Mouse (Mus musculus) skeletal muscle tissue, adult 2 months (tissue): ENCODE data around the gene Ccdc96.

Experiments
- DNase-seq: peaks from one replicate; pipeline ENCODE4 v3.0.0-alpha.2; 2012; ENCODE audit warnings: low read depth, low spot score

Gene Ccdc96

GRCm38 (mm10) chr5:36484171-36484990 lies at the start of gene Ccdc96, which contains the start of gene Tada2b:
Gene Ccdc96, plus strand, starts transcription at chr5:36484588.
Gene Tada2b, minus strand, starts transcription at chr5:36484285.
- DNase-seq: peak; percentile 99

GRCm38 (mm10) chr5:36436858-36437257 lies 47.5 kb upstream of the Ccdc96 start:
- DNase-seq: peak; percentile 9

- no peak for DNase-seq
Observed at GRCm38 (mm10) chr5:36440741-36441140, 43.6 kb upstream of the Ccdc96 start.

- DNase-seq: no peak
Observed at GRCm38 (mm10) chr5:36444611-36445010, 39.8 kb upstream of the Ccdc96 start.

GRCm38 (mm10) chr5:36445028-36445427 lies 39.4 kb upstream of the Ccdc96 start:
- no peak for DNase-seq

GRCm38 (mm10) chr5:36446166-36446890 lies 38.1 kb upstream of the Ccdc96 start:
- no peak for DNase-seq

- DNase-seq: no peak
Observed at GRCm38 (mm10) chr5:36447872-36448271, 36.5 kb upstream of the Ccdc96 start.

GRCm38 (mm10) chr5:36449710-36450358 lies 34.6 kb upstream of the Ccdc96 start:
- no peak for DNase-seq

- DNase-seq: no peak
Observed at GRCm38 (mm10) chr5:36451119-36451518, 33.3 kb upstream of the Ccdc96 start.

- no peak for DNase-seq
Observed at GRCm38 (mm10) chr5:36451872-36452389, 32.5 kb upstream of the Ccdc96 start.

- no peak for DNase-seq
Observed at GRCm38 (mm10) chr5:36452821-36453220, 31.6 kb upstream of the Ccdc96 start.

- DNase-seq: no peak
Observed at GRCm38 (mm10) chr5:36457706-36458105, 26.7 kb upstream of the Ccdc96 start.

GRCm38 (mm10) chr5:36458926-36459325 lies 25.5 kb upstream of the Ccdc96 start:
- no peak for DNase-seq

- no peak for DNase-seq
Observed at GRCm38 (mm10) chr5:36460712-36461111, 23.7 kb upstream of the Ccdc96 start.

GRCm38 (mm10) chr5:36461231-36461630 lies 23.2 kb upstream of the Ccdc96 start:
- DNase-seq: no peak

- peak; percentile 53 for DNase-seq
Observed at GRCm38 (mm10) chr5:36462810-36463209, 21.6 kb upstream of the Ccdc96 start.

GRCm38 (mm10) chr5:36463391-36463790 lies 21.0 kb upstream of the Ccdc96 start:
- DNase-seq: no peak

- DNase-seq: peak; percentile 99
Observed at GRCm38 (mm10) chr5:36464709-36465661, 19.4 kb upstream of the Ccdc96 start, which contains the start of gene Grpel1. Gene Grpel1, plus strand, starts transcription at chr5:36464998.

- DNase-seq: no peak
Observed at GRCm38 (mm10) chr5:36465889-36466288, 18.5 kb upstream of the Ccdc96 start.

- DNase-seq: no peak
Observed at GRCm38 (mm10) chr5:36471206-36471605, 13.2 kb upstream of the Ccdc96 start.
